Mouse (Mus musculus) olfactory bulb, adult 2 months (tissue): ENCODE measurements around the gene Fkbp2. TPM values are rescaled to one million over a fixed set of nuclear protein-coding genes. Genes with fewer than 3 reads are reported as not detected.
A peak's percentile ranks its signal among the peaks of the same experiment; 100 is the strongest.

Experiments used
- H3K27ac ChIP-seq: fragments of 200-500 bp; 2 replicates; pipeline ENCODE4 v1.5.1; 2012; ENCODE audit warnings: low read depth, low read length; ENCODE audit not compliant: insufficient read depth
- H3K4me1 ChIP-seq: fragments of 200-500 bp; 2 replicates; pipeline ENCODE4 v1.6.1; 2012; ENCODE audit warnings: low read length; ENCODE audit not compliant: control insufficient read depth, insufficient read depth
- H3K4me3 ChIP-seq: fragments of 200-500 bp; 2 replicates; pipeline ENCODE4 v1.5.1; 2012; ENCODE audit warnings: mild to moderate bottlenecking, low read depth, low read length, moderate library complexity; ENCODE audit not compliant: insufficient read depth
- CTCF ChIP-seq: fragments of 200-500 bp; IDR thresholded peaks from 2 replicates; pipeline ENCODE4 v1.5.1; 2012; ENCODE audit warnings: low read depth, mild to moderate bottlenecking, low read length, moderate library complexity; ENCODE audit not compliant: insufficient read depth
- POLR2A ChIP-seq: fragments of 200-500 bp; IDR thresholded peaks from 2 replicates; pipeline ENCODE4 v1.6.1; 2012; ENCODE audit warnings: mild to moderate bottlenecking, low read depth, low read length, moderate library complexity; ENCODE audit not compliant: insufficient read depth
- WGBS: fragments of 180-500 bp; shearing (Covaris S2); methylation state at CpG from one replicate; pipeline ENCODE4 v1.1.7; 2018; 5-methylcytosine and 5-hydroxymethylcytosine counted together
- polyA plus RNA-seq: library from polyadenylated mRNA; stranded (reverse); fragments of >200 nt; gene quantifications from 2 replicates; pipeline ENCODE4 v1.2.4, GENCODE M21; 2012; ENCODE audit warnings: low replicate concordance; ENCODE audit not compliant: missing spikeins, insufficient read depth, insufficient read length

The Fkbp2 gene
- polyA plus RNA-seq, 1 experiment, result not detected

GRCm38 (mm10) chr19:6973581-6974190 lies 6.6 kb downstream of the Fkbp2 start:
- Histone ChIP-seq H3K4me1 (peaks cover 41% of the 10 kb centered on the region), H3K4me3 (no peak overlapping the region), H3K27ac (no peak overlapping the region)
- no peak for TF ChIP-seq CTCF
- TF ChIP-seq POLR2A, result no peak
- WGBS, result 35% methylated on average over 12 of the region's 12 CpGs

GRCm38 (mm10) chr19:6972247-6972917 lies 7.9 kb downstream of the Fkbp2 start:
- Histone ChIP-seq H3K4me1 (peaks cover 31% of the 10 kb centered on the region), H3K27ac (no peak overlapping the region), H3K4me3 (no peak overlapping the region)
- WGBS, result 86% methylated on average over 13 of the region's 13 CpGs
- TF ChIP-seq POLR2A (no peak), CTCF (no peak)

- H3K4me1 ChIP-seq, result peaks cover 31% of the 10 kb centered on the region
- H3K27ac ChIP-seq, result no peak overlapping the region
- no peak overlapping the region for H3K4me3 ChIP-seq
- TF ChIP-seq POLR2A, result no peak
- no peak for TF ChIP-seq CTCF
- WGBS, result 74% methylated on average over 6 of the region's 6 CpGs
Measured at GRCm38 (mm10) chr19:6971644-6972043, 8.7 kb downstream of the Fkbp2 start.

GRCm38 (mm10) chr19:6970460-6971085 lies 9.7 kb downstream of the Fkbp2 start:
- WGBS, result 26% methylated on average over 11 of the region's 11 CpGs
- H3K27ac ChIP-seq, result no peak overlapping the region
- no peak overlapping the region for H3K4me3 ChIP-seq
- peaks cover 22% of the 10 kb centered on the region for H3K4me1 ChIP-seq
- TF ChIP-seq POLR2A (no peak), CTCF (no peak)

- whole genome bisulfite sequencing, result 2% methylated on average over 55 of the region's 55 CpGs
- Histone ChIP-seq H3K27ac (no peak overlapping the region), H3K4me3 (peak overlapping the region; percentile 48), H3K4me1 (peaks cover 22% of the 10 kb centered on the region)
- TF ChIP-seq CTCF (peak; percentile 58), POLR2A (no peak)
Measured at GRCm38 (mm10) chr19:6969665-6970381, 10.5 kb downstream of the Fkbp2 start.

GRCm38 (mm10) chr19:6969291-6969664 lies 11.0 kb downstream of the Fkbp2 start:
- 4% methylated on average over 20 of the region's 20 CpGs for WGBS
- Histone ChIP-seq H3K4me3 (peak overlapping the region; percentile 48), H3K4me1 (peaks cover 22% of the 10 kb centered on the region), H3K27ac (no peak overlapping the region)
- TF ChIP-seq POLR2A (no peak), CTCF (no peak)

- TF ChIP-seq CTCF, result no peak
- TF ChIP-seq POLR2A, result no peak
- Histone ChIP-seq H3K4me3 (peak overlapping the region; percentile 48; the same call in 1 of the 2 replicates), H3K27ac (no peak overlapping the region), H3K4me1 (peaks cover 20% of the 10 kb centered on the region)
- WGBS, result 36% methylated on average over 15 of the region's 15 CpGs
Measured at GRCm38 (mm10) chr19:6968491-6969271, 11.6 kb downstream of the Fkbp2 start.

- H3K27ac ChIP-seq, result no peak overlapping the region
- peaks cover 10% of the 10 kb centered on the region for H3K4me1 ChIP-seq
- 84% methylated on average over 10 of the region's 10 CpGs for WGBS
- no peak for TF ChIP-seq CTCF
- H3K4me3 ChIP-seq, result no peak overlapping the region
Measured at GRCm38 (mm10) chr19:6956461-6956860, 23.8 kb downstream of the Fkbp2 start.
